Mouse (Mus musculus) heart, postnatal 0 days (tissue): ENCODE results near the gene Gm10719.
"Not testable (repeated sequence)": the region's sequence is repeated elsewhere in the genome, so short reads cannot be mapped to it uniquely, and the experiment has no call there.

ENCODE experiments used
- CTCF ChIP-seq: IDR thresholded peaks from 2 replicates; pipeline ENCODE4 v1.5.1; 2016; ENCODE audit warnings: antibody characterized with exemption, control low read depth, low read depth
- EP300 ChIP-seq: IDR thresholded peaks from 2 replicates; pipeline ENCODE4 v1.6.1; 2016; ENCODE audit warnings: antibody characterized with exemption, low read depth

- not testable (repeated sequence) for TF ChIP-seq CTCF, EP300
These were observed 7.9 kb upstream of the Gm10719 start for GRCm38 (mm10) chr9:3009331-3009730.
